Mouse (Mus musculus): ENCODE measurements around the gene Trim24.
"Not testable (repeated sequence)": the region's sequence is repeated elsewhere in the genome, so short reads cannot be mapped to it uniquely, and the experiment has no call there.

Trim24 gene

DNA sequence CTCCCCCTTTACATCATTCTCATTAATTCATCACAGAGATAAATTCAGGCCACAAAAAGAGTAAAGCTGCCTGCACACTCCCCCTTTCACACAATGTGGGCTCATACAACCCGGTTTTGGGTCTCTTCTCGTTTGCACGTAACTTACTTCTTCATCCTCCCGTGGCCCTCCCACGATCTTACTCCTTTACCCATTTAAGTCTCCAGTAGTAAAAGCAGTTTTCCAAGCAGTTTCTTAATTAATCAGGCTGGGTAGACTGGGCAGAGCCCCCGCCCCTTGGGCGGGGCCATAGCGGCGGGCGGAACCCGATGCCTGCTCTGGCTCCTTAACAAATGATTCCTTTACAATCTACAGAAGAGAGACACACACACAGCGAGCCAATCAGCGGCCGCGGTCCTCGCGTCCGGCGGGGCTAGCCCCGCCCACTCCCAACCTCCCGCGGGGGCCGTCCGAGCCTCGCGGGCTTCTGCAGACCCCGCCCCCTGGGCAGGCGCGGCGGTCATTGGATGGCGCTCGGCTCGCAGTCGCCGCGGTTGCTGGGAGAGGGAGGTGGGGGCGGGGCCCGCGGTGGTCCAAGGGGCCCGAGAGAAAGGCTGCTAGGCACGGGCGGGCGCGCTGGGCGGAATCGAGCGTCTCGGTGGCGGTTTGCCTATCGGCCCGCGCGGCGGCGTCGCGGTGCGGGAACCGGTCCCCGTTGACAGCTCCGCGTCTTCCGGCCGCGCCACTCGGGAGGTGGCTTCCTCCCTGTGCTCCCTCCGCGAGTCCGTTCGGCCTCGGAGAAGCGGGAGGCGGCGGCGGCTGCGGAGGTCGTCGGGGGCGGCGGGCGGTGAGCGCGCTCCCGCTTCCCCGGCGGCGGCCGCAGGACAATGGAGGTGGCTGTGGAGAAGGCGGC lies at the start of gene Trim24:
Trim24 (plus strand) TSS at position 567 of the 892 bp plus-strand sequence.
- DNase-seq (ENCODE audit: low read depth, low spot score): peak; percentile 99

DNA sequence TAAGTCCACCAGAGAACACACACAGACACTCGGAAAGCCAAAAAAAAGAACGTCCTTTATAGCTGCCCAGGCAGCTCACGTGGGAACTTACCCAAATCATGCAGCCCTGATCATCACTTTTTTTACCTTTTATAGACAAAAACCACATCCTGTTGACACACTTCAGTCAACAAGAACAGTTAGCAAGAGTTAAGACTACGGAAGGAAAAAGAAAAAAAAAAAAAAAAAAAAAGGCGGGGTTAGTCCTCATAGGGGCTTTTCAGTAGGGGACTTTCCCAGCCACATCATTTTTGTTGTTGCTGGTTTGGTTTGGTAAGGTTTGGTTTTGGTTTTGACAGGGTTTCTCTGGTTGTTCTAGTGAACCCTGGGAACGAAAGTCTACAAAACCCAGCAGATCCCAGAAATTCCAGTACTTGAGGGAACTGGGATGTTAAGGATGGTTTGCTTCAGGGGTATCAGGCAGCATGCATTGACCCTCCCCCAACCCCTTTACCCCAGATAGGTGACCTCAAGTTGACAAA lies 49.0 kb upstream of the Trim24 start:
- peak; percentile 88 for DNase-seq (ENCODE audit: low read depth, low spot score)

DNA sequence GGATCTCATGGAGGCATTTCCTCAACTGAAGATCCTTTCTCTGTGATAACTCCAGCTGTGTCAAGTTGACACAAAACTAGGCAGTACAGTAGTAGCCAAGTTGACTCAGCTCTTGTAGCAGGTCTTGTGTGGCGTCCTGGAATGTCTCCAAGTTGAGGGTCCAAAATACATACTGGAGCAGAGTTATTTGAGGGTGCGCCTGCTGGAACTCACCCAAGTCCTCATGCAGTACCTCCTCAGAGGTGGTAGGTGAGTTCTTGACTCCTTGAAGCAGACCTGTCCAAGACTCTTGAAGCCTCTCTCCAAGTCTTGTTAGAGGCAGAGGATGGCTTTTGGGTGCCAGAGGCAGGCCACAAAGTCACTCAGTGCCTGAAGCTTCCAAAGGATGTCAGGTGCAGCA lies 48.2 kb upstream of the Trim24 start:
- DNase-seq (ENCODE audit: low read depth, low spot score): peak; percentile 39

DNA sequence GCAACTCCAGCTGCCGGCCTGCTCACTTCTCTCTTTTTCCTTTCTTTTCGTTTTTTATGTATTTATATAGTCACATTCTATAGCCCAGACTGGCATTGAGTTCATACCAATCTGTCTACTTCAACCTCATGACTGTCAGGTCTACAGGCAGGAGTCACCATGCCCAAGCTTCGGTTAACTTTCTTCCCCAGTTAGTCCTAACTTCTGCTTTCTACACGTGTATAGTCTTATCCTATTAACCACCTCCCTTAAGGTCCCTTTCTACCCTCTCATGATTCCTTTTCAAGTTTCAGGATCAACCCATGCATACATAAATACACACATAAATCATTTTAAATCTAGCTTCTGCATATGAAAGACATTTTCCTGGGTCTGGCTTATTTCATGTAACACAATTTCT lies 46.9 kb upstream of the Trim24 start:
- peak; percentile 49 for DNase-seq (ENCODE audit: low read depth, low spot score)

DNA sequence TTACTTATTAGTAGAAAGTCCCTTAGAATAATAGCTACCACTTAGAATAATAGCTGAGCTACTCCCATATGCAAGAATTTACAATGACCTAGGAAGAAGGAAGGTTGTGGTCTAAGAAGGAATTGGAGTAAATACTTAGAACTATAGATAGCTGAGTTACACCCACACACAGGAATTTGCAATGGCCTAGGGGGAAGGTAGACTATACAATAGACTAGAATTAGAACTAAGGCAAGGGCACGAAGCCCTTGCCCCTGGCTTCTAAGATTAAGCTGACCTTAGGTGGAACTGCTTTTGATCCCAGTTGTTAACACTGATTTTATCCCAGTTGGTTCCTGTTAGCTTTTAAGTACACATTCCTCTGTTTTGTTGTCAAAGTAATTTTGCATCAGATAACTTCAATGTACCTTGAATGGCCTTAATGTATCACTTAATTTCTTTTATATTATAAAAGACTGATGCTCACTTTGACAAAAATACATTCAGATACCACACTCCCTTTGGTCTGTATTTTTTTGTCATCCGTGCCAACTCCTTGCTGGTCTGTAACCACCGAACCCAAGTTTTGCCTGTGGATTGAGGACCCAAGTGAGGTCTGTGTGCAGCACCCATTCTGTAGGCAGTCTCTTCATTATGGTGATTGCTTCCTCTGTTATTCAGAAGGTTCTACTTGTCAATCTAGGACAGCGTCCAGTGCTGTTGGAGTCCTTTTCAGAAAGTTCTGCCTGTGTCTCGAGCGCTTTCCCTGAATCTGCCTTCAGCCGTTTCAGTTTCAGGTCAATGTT lies 45.1 kb upstream of the Trim24 start:
- not testable (repeated sequence) for DNase-seq (ENCODE audit: low read depth, low spot score)

DNA sequence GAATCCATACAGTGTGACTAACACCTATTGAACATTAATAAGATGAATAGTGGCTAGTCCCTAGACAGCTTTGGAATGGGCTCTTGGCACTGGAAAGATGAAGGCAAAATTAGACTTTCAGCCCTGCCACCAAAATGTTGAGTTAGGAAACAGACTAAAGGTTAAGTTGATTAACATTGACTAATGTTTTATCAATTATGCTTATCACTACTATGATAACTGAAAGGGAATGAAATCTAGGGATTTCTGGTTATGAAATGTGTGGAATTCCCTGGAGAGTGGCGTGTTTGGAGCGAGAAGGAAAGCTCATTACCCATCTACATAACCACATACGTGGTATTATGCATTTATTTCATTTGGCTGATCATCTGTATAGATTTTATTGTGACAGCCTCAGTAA lies 41.7 kb upstream of the Trim24 start:
- no peak for DNase-seq (ENCODE audit: low read depth, low spot score)

DNA sequence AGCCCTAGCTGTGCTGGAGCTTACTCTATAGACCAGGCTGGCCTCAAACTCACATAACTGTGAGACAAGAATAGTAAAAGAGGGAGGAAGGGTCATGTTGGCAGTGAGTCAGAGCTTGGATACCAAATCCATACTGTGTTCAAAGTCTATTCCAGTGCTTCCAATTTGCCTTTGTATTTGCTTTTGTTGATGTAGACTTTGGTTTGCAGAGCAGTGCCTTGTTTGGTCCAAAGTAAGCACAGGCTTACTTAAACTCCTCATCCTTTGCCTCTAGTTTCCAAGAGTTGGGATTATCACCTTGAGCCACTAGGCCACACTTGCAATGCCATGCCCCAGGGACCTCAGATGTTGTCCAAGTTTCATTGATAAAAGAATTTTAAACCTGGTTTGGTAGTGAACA lies 41.0 kb upstream of the Trim24 start:
- DNase-seq (ENCODE audit: low read depth, low spot score): no peak

DNA sequence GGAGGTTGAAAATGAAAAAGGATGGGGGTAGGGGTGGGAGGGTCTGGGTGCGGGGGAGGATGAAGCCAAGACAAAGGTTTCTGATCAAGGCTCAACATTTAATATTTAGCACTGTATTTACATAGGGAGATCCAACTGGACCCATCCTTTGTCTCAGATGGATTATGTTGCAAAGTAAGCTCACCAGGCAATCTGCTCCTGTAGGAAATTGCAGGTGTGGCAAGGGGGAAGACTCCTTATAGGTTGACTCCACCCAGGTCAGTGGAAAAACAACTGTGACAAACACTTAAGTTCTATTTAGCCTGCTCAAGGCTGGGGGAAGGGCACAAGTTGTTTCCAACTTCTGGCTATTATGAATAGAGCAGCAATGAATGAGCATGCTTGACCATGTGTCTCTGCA lies 36.9 kb upstream of the Trim24 start:
- no peak for DNase-seq (ENCODE audit: low read depth, low spot score)

GRCm38 (mm10) chr6:37836951-37837565 lies 33.6 kb upstream of the Trim24 start:
- DNase-seq (ENCODE audit: low read depth, low spot score): not testable (repeated sequence)

DNA sequence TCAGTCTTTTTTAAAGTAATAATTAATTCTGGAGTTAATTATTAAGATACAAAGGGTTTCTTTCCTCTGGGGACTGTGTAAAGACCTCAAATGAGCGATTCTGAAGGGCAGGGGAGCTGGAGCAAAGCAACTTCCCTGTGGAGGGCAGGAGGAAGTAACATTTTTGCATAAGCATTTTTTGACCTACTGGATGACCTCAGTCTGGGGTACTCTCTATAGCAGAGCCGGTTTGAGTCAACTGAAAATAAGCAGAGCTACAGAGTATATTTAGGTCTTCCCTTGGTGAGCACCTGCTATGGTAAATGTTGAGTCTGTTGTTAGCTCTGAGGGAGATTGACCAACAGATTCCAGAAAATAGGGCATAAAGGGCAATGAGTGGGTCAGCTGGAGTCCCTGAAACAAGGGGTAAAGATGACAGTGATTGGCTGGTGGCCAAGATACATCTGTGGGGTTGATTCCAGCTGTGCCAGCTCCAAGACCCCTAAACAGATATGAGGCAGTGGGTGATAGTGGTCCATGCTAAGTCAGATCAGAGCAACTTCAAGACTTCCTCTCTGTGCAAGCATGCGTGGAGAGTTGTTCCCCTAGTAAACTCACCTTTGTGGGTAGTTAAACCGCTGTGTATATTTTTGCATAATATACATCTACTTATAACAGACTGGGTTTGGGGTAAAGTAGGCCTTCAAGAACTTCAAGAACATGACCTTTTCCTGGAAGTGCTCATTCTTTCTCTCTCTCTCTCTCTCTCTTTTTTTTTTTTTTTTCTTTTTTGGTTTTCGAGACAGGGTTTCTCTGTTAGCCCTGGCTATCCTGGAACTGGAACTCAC lies 27.6 kb upstream of the Trim24 start:
- peak; percentile 82 for DNase-seq (ENCODE audit: low read depth, low spot score)

- DNase-seq (ENCODE audit: low read depth, low spot score): peak; percentile 35
Measured at GRCm38 (mm10) chr6:37843647-37844273, 26.9 kb upstream of the Trim24 start.

DNA sequence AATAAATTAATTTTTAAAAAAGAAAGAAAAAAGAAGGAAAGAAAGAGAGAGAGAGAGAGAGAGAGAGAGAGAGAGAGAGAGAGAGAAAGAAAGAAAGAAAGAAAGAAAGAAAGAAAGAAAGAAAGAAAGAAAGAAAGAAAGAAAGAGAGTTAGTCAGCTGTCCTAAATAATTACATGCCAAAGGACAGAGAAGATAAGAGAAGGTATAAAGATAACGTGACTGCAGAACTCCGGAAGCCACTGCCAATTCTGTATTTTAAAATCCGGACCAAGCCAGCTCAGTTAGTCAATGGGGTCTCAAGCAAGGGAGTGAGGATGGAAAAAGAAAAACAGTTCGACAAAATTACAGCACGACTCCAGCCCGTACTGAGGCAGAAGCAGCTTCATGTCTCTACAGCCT lies 25.7 kb upstream of the Trim24 start:
- not testable (repeated sequence) for DNase-seq (ENCODE audit: low read depth, low spot score)

DNA sequence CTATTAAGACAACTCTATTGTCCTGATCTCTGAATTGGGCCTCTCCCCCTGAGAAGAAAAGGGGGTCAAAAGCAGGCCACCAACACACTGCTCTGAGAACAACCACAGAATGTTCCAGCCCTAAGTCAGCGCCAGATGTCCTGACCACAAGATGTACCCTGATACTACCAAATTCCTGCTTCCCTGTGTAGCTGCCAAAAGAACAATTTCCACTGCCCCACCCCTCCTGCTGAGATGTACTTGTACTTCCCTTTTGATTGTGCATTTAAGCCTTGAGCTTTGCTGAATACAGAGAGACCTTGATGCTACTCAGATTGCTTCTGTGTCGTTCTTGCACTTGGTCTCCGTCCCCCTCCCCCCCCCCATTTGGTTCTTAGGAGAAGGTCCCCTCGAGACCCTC lies 23.1 kb upstream of the Trim24 start:
- not testable (repeated sequence) for DNase-seq (ENCODE audit: low read depth, low spot score)

GRCm38 (mm10) chr6:37851352-37851751 lies 19.3 kb upstream of the Trim24 start:
- no peak for DNase-seq (ENCODE audit: low read depth, low spot score)

DNA sequence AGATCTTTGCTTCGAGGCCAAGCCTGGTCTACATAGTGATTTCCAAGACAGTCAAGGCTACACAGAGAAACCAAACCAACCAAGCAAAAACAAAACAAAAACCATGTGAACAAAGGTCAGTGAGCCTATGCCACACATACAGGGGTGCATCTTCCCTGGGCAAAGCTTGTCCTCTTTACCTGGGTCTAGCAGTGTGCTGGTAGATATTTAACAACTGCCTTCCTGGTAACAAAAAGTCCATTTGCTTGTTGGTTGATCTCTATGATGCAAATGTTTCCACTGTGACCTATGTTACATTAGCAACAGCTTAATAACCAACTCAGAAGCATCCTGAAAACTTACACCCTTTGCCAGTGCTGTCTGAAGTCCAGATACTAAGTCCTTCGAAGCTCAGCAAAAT lies 17.3 kb upstream of the Trim24 start:
- DNase-seq (ENCODE audit: low read depth, low spot score): no peak

DNA sequence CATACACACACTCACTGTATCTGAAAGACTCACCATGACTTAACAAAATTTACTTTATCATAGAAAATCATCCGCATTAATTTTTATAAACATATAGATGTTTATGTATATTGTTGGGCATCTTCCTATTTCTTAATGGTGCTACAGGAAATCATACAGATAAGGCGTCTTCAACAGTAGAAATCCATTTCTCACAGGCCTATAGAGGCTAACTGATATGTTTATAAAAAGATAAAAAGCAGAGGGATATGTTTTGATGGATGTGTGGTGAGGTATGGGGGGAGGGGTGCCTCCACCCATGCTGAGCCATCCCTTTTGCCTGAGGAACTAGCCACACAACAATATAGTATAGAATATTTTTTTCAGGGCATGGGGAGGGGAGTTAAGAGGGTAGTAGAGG lies 15.2 kb upstream of the Trim24 start:
- no peak for DNase-seq (ENCODE audit: low read depth, low spot score)

DNA sequence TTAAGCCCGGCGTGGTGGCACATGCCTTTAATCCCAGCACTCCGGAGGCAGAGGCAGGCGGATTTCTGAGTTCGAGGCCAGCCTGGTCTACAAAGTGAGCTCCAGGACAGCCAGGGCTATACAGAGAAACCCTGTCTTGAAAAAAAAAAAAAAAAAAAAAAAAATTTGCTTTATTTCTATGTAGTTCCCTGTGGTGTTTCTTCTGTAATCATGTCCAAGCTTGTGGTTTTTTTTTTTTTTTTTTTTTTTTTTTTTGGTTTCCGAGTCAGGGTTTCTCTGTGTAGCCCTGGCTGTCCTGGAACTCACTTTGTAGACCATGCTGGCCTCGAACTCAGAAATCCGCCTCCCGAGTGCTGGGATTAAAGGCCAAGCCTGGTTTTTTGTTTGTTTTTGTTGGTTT lies 14.3 kb upstream of the Trim24 start:
- not testable (repeated sequence) for DNase-seq (ENCODE audit: low read depth, low spot score)

DNA sequence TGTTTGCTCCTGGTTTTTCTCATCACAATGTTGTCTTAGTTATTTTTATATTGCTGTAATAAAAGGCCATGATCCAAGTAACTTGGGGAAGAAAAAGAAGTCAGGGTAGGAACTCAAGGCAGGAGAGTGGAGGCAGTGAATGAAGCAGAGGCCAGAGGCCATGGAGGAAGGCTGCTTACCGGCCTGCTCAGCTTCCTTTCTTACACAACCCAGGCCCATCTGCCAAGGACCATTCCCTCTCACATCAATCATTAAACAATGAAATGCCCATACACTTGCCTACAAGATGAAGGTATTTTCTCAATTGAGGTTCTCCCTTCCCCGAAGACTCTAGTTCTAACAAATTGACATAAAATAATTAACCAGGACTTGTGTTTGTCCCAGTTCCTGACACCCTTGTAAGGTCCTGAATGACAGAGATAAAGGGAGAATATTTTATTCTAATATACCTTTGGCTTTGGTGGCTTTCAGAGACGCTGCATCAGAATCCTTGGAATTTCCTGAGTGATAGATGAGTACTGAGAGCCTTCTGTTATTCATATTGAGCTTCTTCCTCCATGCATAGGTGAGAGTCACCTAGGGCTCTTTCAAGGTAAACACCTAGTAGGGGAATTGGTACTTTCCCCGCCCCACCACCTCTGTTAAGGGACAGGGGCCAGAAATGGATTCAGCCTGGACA lies 13.3 kb upstream of the Trim24 start:
- no peak for DNase-seq (ENCODE audit: low read depth, low spot score)

GRCm38 (mm10) chr6:37858126-37858525 lies 12.5 kb upstream of the Trim24 start:
- no peak for DNase-seq (ENCODE audit: low read depth, low spot score)

DNA sequence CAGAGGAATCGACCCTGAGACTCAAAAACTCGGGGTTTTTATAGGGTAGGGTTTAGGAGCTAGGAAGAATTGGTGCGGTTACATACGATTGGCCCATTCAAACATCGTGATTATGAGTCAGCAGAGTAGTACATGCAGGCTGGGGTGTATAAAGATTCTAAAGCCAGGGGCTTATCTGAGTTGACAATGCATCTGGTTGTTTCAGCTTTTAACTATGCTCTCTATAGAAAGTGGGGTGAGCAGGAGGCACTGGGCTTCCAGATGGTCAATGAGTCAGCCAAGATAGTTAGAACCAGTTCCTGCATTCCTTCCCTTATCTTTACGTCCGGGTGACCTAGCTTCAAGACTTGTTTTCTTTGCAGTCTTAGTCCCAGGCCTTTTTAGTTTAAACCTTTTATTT lies 7.7 kb upstream of the Trim24 start:
- no peak for DNase-seq (ENCODE audit: low read depth, low spot score)
